Mouse (Mus musculus) thymus, adult 2 months (tissue): Measurements from ENCODE around the gene Tcea2.

Experiments used
- CTCF ChIP-seq: fragments of 200-500 bp; IDR thresholded peaks from 2 replicates; pipeline ENCODE4 v1.5.1; 2012; ENCODE audit warnings: mild to moderate bottlenecking, control low read depth, low read length, moderate library complexity, borderline replicate concordance; ENCODE audit not compliant: control insufficient read depth, poor library complexity, insufficient read depth; ENCODE audit errors: extremely low read depth
- POLR2A ChIP-seq: fragments of 200-500 bp; IDR thresholded peaks from 2 replicates; pipeline ENCODE4 v1.6.1; 2012; ENCODE audit warnings: mild to moderate bottlenecking, low read length, control low read depth, moderate library complexity; ENCODE audit not compliant: control insufficient read depth, poor library complexity, insufficient read depth; ENCODE audit errors: extremely low read depth

DNA sequence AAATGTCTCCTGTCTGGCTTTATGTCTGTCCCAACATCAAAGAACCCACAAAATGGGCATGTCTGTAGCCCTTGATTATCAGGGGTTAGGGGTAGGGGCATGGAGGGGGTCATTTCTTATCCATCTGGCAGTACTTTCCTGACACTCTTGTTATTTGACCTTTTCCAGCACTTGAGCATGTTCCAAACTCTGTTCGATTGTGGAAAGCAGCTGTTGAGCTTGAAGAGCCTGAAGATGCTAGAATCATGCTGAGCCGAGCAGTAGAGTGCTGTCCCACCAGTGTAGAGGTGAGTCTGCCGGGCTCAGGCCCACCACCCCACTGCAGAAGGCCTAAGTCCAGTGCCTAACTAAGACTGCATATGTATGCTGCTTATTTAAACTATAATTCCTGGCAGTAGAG, 44.2 kb upstream of the Tcea2 start:
- TF ChIP-seq CTCF (no peak), POLR2A (no peak)
